In genomic region chr2:6255989-6256841, GRCm38 (mm10) we compare ENCODE assay signal across 8 mouse cellular contexts. TPM values are rescaled to one million over a fixed set of nuclear protein-coding genes. Genes with fewer than 3 reads are reported as not detected.
DNase-seq lines count a peak whose midpoint lies in the region; ATAC-seq and TF ChIP-seq lines count a peak whose summit lies in the region.

No protein-coding gene starts in this region.

- no peaks in the 10 kb centered on the region for H3K27me3 ChIP-seq in kidney, embryonic 15.5 days
- no peaks in the 10 kb centered on the region for H3K27me3 ChIP-seq in limb, embryonic 14.5 days (ENCODE audit: control insufficient read depth, insufficient read depth, low read length)
- H3K27me3 ChIP-seq in neural tube, embryonic 15.5 days (replicated peaks): no peaks in the 10 kb centered on the region

- no peak overlapping the region for H3K4me3 ChIP-seq in kidney, embryonic 15.5 days (replicated peaks)
- H3K4me3 ChIP-seq in limb, embryonic 14.5 days (replicated peaks; ENCODE audit: low read length): no peak overlapping the region
- H3K4me3 ChIP-seq in neural tube, embryonic 15.5 days (replicated peaks): no peak overlapping the region

- H3K4me2 ChIP-seq in kidney, embryonic 15.5 days: no peak overlapping the region
- no peak overlapping the region for H3K4me2 ChIP-seq in limb, embryonic 14.5 days (replicated peaks; ENCODE audit: low read depth, low read length, severe bottlenecking)
- no peak overlapping the region for H3K4me2 ChIP-seq in neural tube, embryonic 15.5 days

- H3K36me3 ChIP-seq in kidney, embryonic 15.5 days: no peaks in the 10 kb centered on the region
- no peaks in the 10 kb centered on the region for H3K36me3 ChIP-seq in limb, embryonic 14.5 days (ENCODE audit: control insufficient read depth, insufficient read depth, low read length)
- no peaks in the 10 kb centered on the region for H3K36me3 ChIP-seq in neural tube, embryonic 15.5 days

- peak; percentile 25 for DNase-seq in urinary bladder, adult 2 months (ENCODE audit: low spot score)
- DNase-seq in urinary bladder, postnatal 25 days (ENCODE audit: low spot score): no peak
- peak; percentile 68 to 73 for DNase-seq in heart, adult 18-20 months
- peak; percentile 65 for DNase-seq in limb, embryonic 14.5 days (ENCODE audit: low spot score)
- peak; percentile 32 for DNase-seq in thymus, postnatal 25 days

- peak overlapping the region; percentile 67; the same call in 1 of the 2 replicates for H3K27ac ChIP-seq in kidney, embryonic 15.5 days
- peak overlapping the region; percentile 29 for H3K27ac ChIP-seq in limb, embryonic 14.5 days (replicated peaks; ENCODE audit: low read depth, low read length)
- H3K27ac ChIP-seq in neural tube, embryonic 15.5 days (replicated peaks): peak overlapping the region; percentile 48; the same call in 1 of the 2 replicates

- no peak for TF ChIP-seq POLR2A in limb, embryonic 14.5 days (IDR thresholded peaks at IDR 0.05; ENCODE audit: borderline replicate concordance, extremely low read depth, insufficient read depth, insufficient read length)

- 61% methylated on average over 19 of the region's 19 CpGs for WGBS in kidney, embryonic 15.5 days
- 40% methylated on average over 19 of the region's 19 CpGs for WGBS in limb, embryonic 14.5 days
- 47% methylated on average over 19 of the region's 19 CpGs for WGBS in neural tube, embryonic 15.5 days

- H3K9me3 ChIP-seq in kidney, embryonic 15.5 days (replicated peaks): no peaks in the 10 kb centered on the region
- 0 out of 2 replicates have a peak, but pooled peaks cover 7% of the 10 kb centered on the region for H3K9me3 ChIP-seq in limb, embryonic 14.5 days (ENCODE audit: control insufficient read depth, low read length)
- H3K9me3 ChIP-seq in neural tube, embryonic 15.5 days (replicated peaks): no peaks in the 10 kb centered on the region

- H3K9ac ChIP-seq in kidney, embryonic 15.5 days: no peak overlapping the region
- H3K9ac ChIP-seq in limb, embryonic 14.5 days (ENCODE audit: low read depth, low read length, severe bottlenecking): no peak overlapping the region
- no peak overlapping the region for H3K9ac ChIP-seq in neural tube, embryonic 15.5 days (replicated peaks)

- peaks cover 9% of the 10 kb centered on the region for H3K4me1 ChIP-seq in kidney, embryonic 15.5 days
- H3K4me1 ChIP-seq in limb, embryonic 14.5 days (ENCODE audit: control insufficient read depth, insufficient read depth, low read length): peaks cover 10% of the 10 kb centered on the region
- peaks cover 11% of the 10 kb centered on the region for H3K4me1 ChIP-seq in neural tube, embryonic 15.5 days

- ATAC-seq in common myeloid progenitor, adult 5-6 weeks (replicated peaks; ENCODE audit: low read depth, poor library complexity, severe bottlenecking): peak; percentile 75
- ATAC-seq in kidney, embryonic 15.5 days (replicated peaks; ENCODE audit: low FRiP score): peak; percentile 55
- peak; percentile 76 for ATAC-seq in limb, embryonic 14.5 days (ENCODE audit: low FRiP score, low read depth)
- peak; percentile 42 for ATAC-seq in neural tube, embryonic 15.5 days (ENCODE audit: low FRiP score)

RNA-seq across cellular contexts. Expression of gene Echdc3, which starts 43.4 kb away (rescaled TPM):
- 12.0 and 12.8 TPM in 2 replicates for polyA plus RNA-seq in urinary bladder, adult 2 months (2012; rRNA removed)
- 0.78 TPM in 1 of 2 replicates, not detected in the other for total RNA-seq in common myeloid progenitor, adult 5-6 weeks (2017)
- total RNA-seq in heart, adult 18-20 months (2021): 10 to 100 TPM; 30.8 to 32.2 TPM
- polyA plus RNA-seq in kidney, embryonic 15.5 days (2015; fragmentation: Nextera tagmentation; extraction: Ambion mirVana): 8.7 and 9.5 TPM in 2 replicates
- 4.3 and 4.8 TPM in 2 replicates for polyA plus RNA-seq in limb, embryonic 14.5 days (2012; rRNA removed)
- 5.0 and 5.7 TPM in 2 replicates for polyA plus RNA-seq in limb, embryonic 14.5 days (2014; fragmentation: Nextera tagmentation; extraction: Ambion mirVana)
- 1.3 and 3.2 TPM in 2 replicates for polyA plus RNA-seq in neural tube, embryonic 15.5 days (2015; fragmentation: Nextera tagmentation; extraction: Ambion mirVana)
